Mouse (Mus musculus) urinary bladder, postnatal 4 days (tissue): ENCODE data around the gene Fcer1g.

Source experiments
- DNase-seq, 2 experiments: peaks; one replicate each; pipeline ENCODE4 v3.0.0; 2021 to 2022; ENCODE audit warnings: low spot score in 2 of 2

Gene Fcer1g

GRCm38 (mm10) chr1:171234126-171234525 lies at the start of gene Fcer1g:
TSS of gene Fcer1g (minus strand) at chr1:171234365.
- no peak for DNase-seq

DNA sequence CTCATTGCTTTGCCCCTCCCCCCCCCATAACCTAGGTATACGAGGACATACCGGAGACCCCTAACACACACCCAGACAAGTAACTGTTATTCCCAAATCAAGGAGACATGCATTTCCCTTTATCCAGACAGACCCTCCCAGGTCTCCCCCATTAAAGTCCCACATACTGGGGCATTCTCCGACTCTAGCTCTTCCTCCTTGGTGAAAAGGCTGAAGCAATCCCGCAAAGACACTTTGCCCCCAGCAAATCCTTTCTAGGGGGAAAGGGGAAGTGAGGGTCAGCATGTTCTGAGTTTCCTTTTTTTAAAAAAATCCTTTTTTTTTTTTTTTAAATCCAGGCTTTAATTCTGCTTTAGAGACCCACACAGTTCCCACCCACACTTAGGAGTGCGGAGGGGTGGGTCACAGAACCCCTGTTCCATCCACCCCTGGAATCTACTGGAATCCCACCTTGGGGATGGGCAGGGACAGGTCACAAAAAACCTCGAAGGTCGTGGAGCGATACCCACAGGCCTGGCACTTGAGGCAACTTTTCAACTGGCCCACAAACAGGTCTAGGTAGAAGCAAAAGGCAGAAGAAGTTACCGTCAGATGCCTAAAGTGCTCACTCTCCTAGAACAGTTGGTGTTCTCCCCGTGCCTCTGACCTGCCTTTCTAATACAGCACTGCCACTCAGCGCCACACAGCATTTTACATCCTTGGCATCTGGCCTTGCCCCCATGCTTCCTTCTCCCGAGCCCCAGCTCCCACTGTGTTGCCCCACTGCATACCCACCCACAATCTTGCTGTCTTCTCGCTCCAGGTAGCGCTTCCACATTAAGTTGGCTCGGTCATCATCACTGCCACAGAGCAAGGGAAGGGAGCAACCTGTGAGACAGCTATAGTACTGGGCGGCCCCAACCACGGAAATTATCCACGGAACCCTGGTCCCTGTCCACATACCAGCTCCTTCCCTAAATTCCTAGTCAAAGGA lies 49.3 kb upstream of the Fcer1g start:
- no peak for DNase-seq

DNA sequence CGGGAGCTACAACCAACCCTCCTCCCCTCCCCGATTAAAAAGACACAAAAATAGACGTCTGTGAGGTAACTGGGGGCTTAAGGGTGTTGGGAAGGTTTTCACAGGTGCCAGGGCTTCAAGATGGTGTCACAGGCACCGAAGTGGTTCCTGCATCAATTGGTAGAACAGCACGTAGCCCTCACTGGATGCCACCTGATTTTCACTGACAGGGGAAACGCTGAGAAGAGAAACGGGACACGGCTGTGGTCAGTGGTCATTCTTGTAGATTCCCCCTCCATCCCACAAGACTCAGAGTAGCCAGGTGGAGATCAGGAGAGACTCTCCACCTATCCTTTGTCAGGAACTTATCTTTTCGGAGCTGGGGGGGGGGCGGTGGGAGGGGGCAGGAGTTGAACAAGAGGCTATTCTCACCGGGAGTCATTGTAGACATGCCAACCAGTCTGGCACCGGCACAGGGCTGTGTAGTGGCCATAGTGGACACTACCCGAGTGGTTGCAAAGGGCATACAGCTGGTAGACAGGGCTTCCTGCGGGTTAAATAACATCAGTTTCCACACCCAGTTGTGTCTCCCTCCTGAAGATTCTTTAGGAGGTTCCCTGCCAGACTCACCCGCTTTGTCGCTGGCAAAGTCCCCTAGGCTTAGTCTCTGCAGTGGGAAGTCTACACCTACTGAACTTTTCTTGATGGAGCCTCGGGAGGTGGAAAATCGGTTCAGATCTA lies 48.1 kb upstream of the Fcer1g start:
- DNase-seq: no peak

DNA sequence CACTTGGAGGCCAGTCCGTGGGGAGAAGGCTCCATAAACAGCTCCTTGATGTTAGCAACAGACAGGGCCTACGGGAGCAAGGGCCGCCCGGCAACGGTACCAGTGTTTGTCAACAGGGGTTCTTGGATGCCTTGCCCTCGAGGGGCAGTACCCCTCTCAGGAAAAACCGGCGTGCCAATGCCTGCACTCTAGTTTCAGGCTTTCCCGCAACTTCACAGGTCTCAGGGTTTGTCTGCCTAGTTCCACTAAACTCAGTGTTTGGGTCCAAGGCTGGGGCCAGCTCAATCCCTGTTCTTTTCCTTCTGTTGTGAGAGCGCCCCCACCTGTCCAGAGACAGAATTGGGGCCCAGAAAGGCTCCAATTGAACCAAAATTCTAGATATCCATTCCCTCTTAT lies 47.4 kb upstream of the Fcer1g start:
- DNase-seq: peak; percentile 69 to 84

GRCm38 (mm10) chr1:171280916-171281527 lies 46.9 kb upstream of the Fcer1g start, which contains the start of gene Ppox:
TSS of gene Ppox (minus strand) at chr1:171281186.
- peak; percentile 89 for DNase-seq

DNA sequence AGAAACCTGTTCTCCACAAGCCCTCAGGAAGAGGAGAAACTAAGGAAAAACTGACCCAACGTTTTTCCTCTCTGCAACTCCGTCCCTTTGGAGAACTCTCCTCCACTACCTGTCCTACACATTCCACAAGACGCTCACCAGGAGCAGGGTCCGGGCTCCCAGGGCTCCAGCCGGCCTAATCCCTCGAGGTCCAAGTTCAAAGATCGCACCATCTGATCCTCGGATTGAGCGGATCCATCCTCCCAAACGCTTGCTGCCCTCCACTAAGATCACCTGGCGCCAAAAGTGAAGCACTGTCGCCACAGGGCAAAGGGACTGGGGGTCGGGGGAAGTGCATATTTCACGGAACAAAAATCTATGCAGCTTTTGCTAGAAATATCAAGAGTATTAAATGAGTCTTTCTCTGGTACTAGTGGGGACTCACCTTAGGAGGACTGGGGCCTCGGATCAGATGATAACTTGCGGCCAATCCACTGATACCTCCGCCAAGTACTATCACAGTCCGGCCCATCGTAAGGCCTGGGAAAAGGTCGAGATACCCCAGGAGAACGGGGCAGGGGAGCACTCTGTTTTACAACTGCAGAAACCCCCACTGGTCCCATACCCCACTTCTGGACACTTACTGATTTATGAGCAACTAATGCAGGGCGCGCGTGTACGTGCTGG lies 46.2 kb upstream of the Fcer1g start:
- DNase-seq: no peak

DNA sequence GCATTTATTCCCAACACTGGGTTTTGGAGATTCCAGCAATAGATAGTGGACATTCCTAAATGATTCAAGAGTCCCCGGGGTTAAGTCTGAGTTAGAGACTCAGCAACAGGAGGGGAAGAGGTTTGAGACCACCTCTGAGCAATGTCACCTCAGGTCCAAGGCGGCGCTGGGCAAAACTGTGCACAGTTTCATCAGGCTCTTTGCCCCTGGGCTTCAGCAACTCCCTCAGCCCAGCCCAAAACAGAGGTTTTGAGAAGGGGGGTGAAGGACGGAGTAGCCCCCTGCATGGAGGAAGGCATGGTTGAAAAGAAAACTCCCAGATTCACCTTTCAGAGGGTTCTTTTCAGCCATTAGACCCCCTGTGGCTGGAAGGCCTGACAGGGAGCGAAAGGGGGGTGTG lies 45.6 kb upstream of the Fcer1g start:
- no peak for DNase-seq

DNA sequence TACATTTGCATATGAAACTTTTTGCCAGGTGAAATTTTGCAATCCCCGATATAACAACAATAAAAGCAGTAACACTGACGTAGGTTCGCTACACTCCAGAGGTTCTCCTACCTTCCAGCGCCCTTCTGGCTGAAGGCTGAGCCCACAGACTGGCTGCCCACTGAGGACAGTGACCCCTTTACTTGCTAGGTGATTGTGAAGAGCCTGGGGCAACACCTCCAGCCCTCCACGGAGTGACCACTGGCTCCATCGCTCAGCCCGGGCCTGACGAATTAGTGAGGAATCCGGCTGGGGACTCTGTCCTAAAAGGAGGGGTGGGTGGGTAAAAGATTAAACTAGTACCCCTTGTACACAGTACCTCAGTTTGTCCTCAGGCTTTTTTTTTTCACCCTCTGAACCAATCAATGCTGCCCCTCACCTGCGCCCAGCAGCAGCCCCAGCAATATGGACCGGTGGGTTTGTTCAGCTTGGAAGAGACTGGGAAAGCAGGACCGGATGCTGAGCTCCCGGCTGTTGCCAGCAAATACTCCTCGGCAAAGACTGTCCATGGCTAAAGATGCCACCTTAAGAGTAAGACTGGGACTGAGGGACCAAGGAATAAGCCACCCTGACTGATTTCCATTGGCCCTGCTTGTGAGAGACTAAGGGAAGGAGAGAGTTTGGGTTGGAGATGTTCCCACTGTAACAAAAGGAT lies 45.0 kb upstream of the Fcer1g start:
- no peak for DNase-seq

GRCm38 (mm10) chr1:171278436-171278835 lies 44.3 kb upstream of the Fcer1g start:
- no peak for DNase-seq

GRCm38 (mm10) chr1:171277736-171278135 lies 43.6 kb upstream of the Fcer1g start:
- DNase-seq: no peak

DNA sequence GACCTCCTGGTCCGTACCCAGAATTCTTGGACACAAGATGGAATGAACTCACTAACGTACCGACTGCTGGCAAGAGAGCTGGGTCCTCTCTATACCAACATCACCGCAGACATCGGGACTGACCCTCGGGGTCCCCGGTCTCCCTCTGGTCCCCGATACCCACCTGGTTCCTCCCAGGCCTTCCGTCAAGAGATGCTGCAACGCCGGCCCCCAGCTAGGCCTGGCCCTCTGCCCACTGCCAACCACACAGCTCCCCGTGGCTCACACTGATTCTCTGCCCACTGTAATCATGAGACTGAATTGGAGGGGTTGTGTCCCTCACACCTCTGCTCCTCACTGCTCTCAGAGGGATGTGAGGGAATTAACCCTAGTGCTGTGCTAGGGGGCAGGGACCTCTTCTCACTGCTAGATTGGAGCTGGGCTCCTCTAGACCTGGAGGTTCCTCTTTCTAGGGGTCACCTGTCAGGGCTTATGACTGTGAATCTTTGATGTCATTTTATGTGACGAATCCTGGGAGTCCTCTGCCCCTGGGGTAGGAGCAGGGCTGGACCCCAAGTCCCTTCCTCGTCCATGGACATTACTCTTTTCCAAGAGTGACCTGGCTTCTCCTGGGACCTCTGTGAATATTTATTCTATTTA lies 42.1 kb upstream of the Fcer1g start:
- DNase-seq: no peak

DNA sequence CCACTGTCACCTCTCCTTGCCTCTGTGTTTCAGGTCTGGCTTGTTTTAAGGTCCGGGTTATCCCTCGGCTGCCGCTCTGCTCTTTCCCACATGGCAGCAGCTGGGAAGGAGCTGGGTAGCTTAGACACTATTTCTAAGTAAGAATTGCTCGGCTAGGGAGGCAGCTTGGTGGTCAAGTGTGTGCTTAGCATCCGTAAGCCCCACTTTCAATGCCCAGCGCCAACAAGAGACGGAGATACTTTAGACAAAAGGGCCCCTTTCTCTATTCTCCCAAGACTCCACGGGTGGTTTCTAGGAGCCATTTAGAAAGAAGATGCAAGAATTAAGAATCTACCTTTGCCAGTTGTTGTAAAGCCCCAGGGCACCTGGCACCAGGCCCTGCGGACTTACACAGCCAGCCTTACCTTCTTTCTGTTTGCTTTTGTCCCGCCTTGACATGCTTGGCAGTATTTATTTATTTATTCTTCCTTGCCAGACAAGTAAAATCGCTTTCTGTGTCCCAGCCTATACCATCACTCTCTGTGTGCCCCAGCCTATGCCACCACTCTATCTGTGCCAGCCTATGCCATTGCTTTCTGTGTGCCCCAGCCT lies 41.1 kb upstream of the Fcer1g start:
- DNase-seq: no peak

- DNase-seq: no peak
These were observed 40.0 kb upstream of the Fcer1g start for GRCm38 (mm10) chr1:171274171-171274570.

DNA sequence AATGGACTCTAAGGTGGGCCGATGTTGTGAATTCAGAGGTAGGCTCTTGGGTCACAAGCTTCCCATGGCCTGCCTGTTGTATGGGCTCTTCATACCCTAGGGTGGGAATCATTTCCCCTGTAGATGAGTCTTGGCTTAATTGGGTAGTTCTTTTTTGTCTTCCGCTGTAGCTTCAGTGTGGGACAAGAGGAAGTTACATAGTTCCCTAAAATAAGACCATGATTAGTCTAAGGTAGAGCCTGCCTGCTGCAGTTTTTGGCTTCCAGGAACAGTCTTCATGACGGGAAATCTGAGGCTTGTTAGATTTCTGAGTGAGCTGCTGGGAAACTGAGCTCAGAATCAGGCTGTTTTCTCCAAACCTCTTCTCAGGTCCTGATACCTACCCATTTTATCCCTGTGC lies 37.9 kb upstream of the Fcer1g start:
- DNase-seq: no peak

- DNase-seq: no peak
These were observed 37.5 kb upstream of the Fcer1g start for GRCm38 (mm10) chr1:171271622-171272021.

- DNase-seq: no peak
These were observed 37.0 kb upstream of the Fcer1g start for GRCm38 (mm10) chr1:171271196-171271595.

- DNase-seq: no peak
These were observed 36.4 kb upstream of the Fcer1g start for GRCm38 (mm10) chr1:171270573-171270900.

DNA sequence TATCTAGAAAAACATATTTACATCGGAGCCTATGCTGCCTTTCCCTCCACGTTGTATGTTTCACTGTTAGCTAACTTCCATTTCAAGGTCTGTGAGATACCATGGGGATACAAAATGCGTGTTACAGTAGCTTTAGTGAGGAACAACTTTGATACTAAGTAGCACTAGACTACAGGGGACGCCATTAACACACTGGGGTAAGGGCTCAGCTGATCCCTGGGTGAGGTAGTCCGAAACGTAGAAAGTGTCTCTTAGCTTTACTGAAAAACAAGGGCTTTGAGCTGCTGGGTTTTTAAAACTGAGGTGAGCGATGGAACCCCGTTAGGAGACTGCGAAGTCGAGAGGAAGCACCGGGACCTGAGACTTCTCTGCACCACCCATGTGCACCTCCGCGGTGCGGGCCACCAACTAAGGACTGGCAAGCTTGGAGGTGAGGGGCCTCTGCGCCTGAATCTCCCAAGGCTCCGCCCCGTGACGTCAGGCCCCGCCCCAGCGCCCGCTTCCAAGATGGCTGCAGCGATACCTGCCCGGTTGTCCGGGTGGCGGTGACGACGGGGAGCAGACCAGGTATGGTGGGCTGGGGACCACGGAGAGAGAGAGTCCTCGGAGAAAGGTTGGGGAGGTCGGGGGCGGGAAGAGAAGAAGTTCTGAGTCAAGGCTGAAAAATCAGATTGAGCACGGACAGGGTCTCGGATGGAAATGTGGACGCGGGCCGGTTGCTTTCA lies 35.8 kb upstream of the Fcer1g start, which contains the start of gene B4galt3:
Gene B4galt3, plus strand, starts transcription at position 481 of the 725 bp plus-strand sequence.
- DNase-seq: peak; percentile 93 to 97

GRCm38 (mm10) chr1:171268341-171268740 lies 34.2 kb upstream of the Fcer1g start:
- no peak for DNase-seq
